22 mouse cellular contexts compared by ENCODE assay signal in genomic region chr13:108554901-108555300, GRCm38 (mm10).
DNase-seq lines count a peak whose midpoint lies in the region; ATAC-seq and TF ChIP-seq lines count a peak whose summit lies in the region.
"Had no signal": no experiment of that assay in that cellular context is flagged by ENCODE, and none has a peak within 500 bp of the region (broad histone marks: within the 10 kb centered on the region; RNA-seq: fewer than 3 reads in every experiment).

No protein-coding gene starts in this region.

- DNase-seq in liver, adult 2 months (ENCODE audit: extremely low read depth, low read depth, low spot score): peak; percentile 14
- no peak for DNase-seq in liver
- no peak for DNase-seq in limb, embryonic 10.5 days (ENCODE audit: low spot score)
- no peak for DNase-seq in frontal cortex, postnatal 25 days (ENCODE audit: low spot score in 2 of 2)
- DNase-seq: adrenal gland, adult 2 months; adrenal gland, postnatal 10 days; adrenal gland, postnatal 25 days; cerebellum, adult 11 months; cerebellum, adult 18-20 months; cerebellum, adult 8-10 months; cerebellum, adult 9-11 months; cerebellum, postnatal 14 days; cerebellum, postnatal 36 days; embryo, embryonic 11 days had no signal

- peak; percentile 91 for ATAC-seq in intestine, embryonic 16.5 days
- ATAC-seq: forebrain, embryonic 14.5 days; forebrain, embryonic 16.5 days had no signal

- H3K9ac ChIP-seq in liver, adult 2 months (ENCODE audit: low read depth, low read length): no peak overlapping the region
- H3K9ac ChIP-seq in intestine, embryonic 16.5 days (ENCODE audit: low read depth, low read length): no peak overlapping the region
- H3K9ac ChIP-seq: embryonic facial prominence, embryonic 13.5 days; embryonic facial prominence, embryonic 15.5 days; forebrain, embryonic 12.5 days had no signal

- H3K4me3 ChIP-seq in liver, adult 2 months (ENCODE audit: insufficient read depth, low read depth, low read length): no peak overlapping the region
- no peak overlapping the region for H3K4me3 ChIP-seq in intestine, embryonic 16.5 days (ENCODE audit: low read length)
- H3K4me3 ChIP-seq in limb, embryonic 10.5 days: no peak overlapping the region
- H3K4me3 ChIP-seq: embryonic facial prominence, embryonic 13.5 days; embryonic facial prominence, embryonic 15.5 days; erythroblast, embryonic 14.5 days; forebrain, embryonic 10.5 days; forebrain, embryonic 12.5 days had no signal

- H3K27me3 ChIP-seq in liver, adult 2 months (ENCODE audit: control insufficient read depth, insufficient read depth, low read length): no peaks in the 10 kb centered on the region
- no peaks in the 10 kb centered on the region for H3K27me3 ChIP-seq in intestine, embryonic 16.5 days (replicated peaks; ENCODE audit: control insufficient read depth, insufficient read depth, low read length)
- H3K27me3 ChIP-seq in limb, embryonic 10.5 days (ENCODE audit: low read depth, poor library complexity, severe bottlenecking): no peaks in the 10 kb centered on the region
- H3K27me3 ChIP-seq: embryonic facial prominence, embryonic 13.5 days; embryonic facial prominence, embryonic 15.5 days; forebrain, embryonic 12.5 days had no signal

- no peaks in the 10 kb centered on the region for H3K9me3 ChIP-seq in intestine, embryonic 16.5 days (ENCODE audit: control insufficient read depth, low read length)
- no peaks in the 10 kb centered on the region for H3K9me3 ChIP-seq in limb, embryonic 10.5 days (replicated peaks)
- H3K9me3 ChIP-seq: embryonic facial prominence, embryonic 13.5 days; embryonic facial prominence, embryonic 15.5 days; forebrain, embryonic 10.5 days; forebrain, embryonic 12.5 days had no signal

- H3K36me3 ChIP-seq in liver, adult 2 months (ENCODE audit: control insufficient read depth, insufficient read depth, low read length): no peaks in the 10 kb centered on the region
- no peaks in the 10 kb centered on the region for H3K36me3 ChIP-seq in intestine, embryonic 16.5 days (ENCODE audit: control insufficient read depth, insufficient read depth, low read length)
- no peaks in the 10 kb centered on the region for H3K36me3 ChIP-seq in limb, embryonic 10.5 days
- H3K36me3 ChIP-seq: embryonic facial prominence, embryonic 13.5 days; embryonic facial prominence, embryonic 15.5 days; forebrain, embryonic 10.5 days; forebrain, embryonic 12.5 days had no signal

- no peak overlapping the region for H3K27ac ChIP-seq in liver, adult 2 months (replicated peaks; ENCODE audit: insufficient read depth, low read depth, low read length)
- H3K27ac ChIP-seq in intestine, embryonic 16.5 days (ENCODE audit: low read length): no peak overlapping the region
- no peak overlapping the region for H3K27ac ChIP-seq in limb, embryonic 10.5 days
- H3K27ac ChIP-seq: embryonic facial prominence, embryonic 13.5 days; embryonic facial prominence, embryonic 15.5 days; forebrain, embryonic 10.5 days; forebrain, embryonic 12.5 days had no signal

- no peaks in the 10 kb centered on the region for H3K4me1 ChIP-seq in liver, adult 2 months (ENCODE audit: control insufficient read depth, insufficient read depth, low read length)
- no peaks in the 10 kb centered on the region; the same call in 1 of the 2 replicates for H3K4me1 ChIP-seq in intestine, embryonic 16.5 days (ENCODE audit: control insufficient read depth, insufficient read depth, low read length)
- H3K4me1 ChIP-seq in limb, embryonic 10.5 days: 0 out of 2 replicates have a peak, but pooled peaks cover 2% of the 10 kb centered on the region
- H3K4me1 ChIP-seq: embryonic facial prominence, embryonic 13.5 days; embryonic facial prominence, embryonic 15.5 days; forebrain, embryonic 10.5 days; forebrain, embryonic 12.5 days had no signal

- no peak for TF ChIP-seq POLR2A in liver, adult 2 months (IDR thresholded peaks at IDR 0.05; ENCODE audit: extremely low read depth, insufficient read depth, low read length)

- TF ChIP-seq CTCF in liver, adult 2 months (IDR thresholded peaks at IDR 0.05; ENCODE audit: low read depth, low read length): no peak

- H3K79me2 ChIP-seq in liver, adult 2 months (ENCODE audit: control insufficient read depth, insufficient read depth, low read length): no peaks in the 10 kb centered on the region

- no peak overlapping the region for H3K4me2 ChIP-seq in intestine, embryonic 16.5 days (ENCODE audit: low read depth, low read length)
- H3K4me2 ChIP-seq: embryonic facial prominence, embryonic 13.5 days; embryonic facial prominence, embryonic 15.5 days; forebrain, embryonic 12.5 days had no signal
